Mouse (Mus musculus): ENCODE data around the gene Ino80d. TPM values are rescaled to one million over a fixed set of nuclear protein-coding genes. Genes with fewer than 3 reads are reported as not detected.

Ino80d gene
- polyA plus RNA-seq, 1 experiment from 2014 or later, result 10.4 TPM

- H3K27ac ChIP-seq (ENCODE audit: poor library complexity, severe bottlenecking), result peak overlapping the region; percentile 52
- H3K36me3 ChIP-seq, result peaks cover 16% of the 10 kb centered on the region
- no peaks in the 10 kb centered on the region for H3K9me3 ChIP-seq (replicated peaks)
- H3K4me1 ChIP-seq (replicated peaks), result peaks cover 41% of the 10 kb centered on the region
- 0 out of 2 replicates have a peak, but pooled peaks have one; percentile 51 for ATAC-seq (ENCODE audit: insufficient number of reproducible peaks, low FRiP score)
- peak overlapping the region; percentile 24 for H3K4me2 ChIP-seq
- H3K27me3 ChIP-seq (replicated peaks), result no peaks in the 10 kb centered on the region
- WGBS, result 41% methylated on average over 6 of the region's 6 CpGs
- H3K4me3 ChIP-seq, result no peak overlapping the region
- 0 out of 2 replicates have a peak overlapping the region, but pooled peaks have one; percentile 16 for H3K9ac ChIP-seq
These were observed 6.7 kb downstream of the Ino80d start for GRCm38 (mm10) chr1:63107614-63108327.

DNA sequence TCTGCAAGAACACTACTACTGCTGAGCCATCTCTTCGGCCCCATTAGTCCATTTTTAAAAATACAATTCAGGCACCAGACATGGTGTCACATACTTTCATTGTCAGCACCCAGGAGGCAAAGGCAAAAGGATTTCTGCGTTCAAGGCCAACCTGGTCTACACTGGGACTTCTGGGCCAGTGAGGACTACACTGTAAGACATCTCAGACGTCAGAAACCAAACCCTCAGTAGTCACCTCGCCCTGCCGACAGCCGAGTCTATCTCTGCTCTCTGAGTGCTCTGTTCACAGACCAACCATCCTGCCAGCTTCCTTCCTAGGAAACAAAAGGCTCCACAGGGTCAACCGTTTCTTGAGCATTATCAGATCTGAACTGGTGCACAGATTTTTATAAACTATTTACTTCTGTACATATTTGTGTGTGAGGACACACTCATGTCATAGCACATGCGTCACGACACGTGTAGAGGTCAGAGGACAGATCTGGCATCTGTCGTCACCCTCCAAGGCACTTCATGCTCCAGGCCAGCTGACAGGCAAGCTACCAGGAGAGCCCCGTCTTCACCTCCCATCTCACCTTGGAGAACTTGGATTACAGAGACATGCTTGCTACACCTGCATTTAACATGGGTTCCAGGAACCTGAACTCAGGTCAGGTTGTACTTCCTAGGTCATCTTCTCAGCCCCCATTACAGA, 11.6 kb downstream of the Ino80d start:
- no peak overlapping the region for H3K4me2 ChIP-seq
- H3K36me3 ChIP-seq, result peaks cover 56% of the 10 kb centered on the region
- no peaks in the 10 kb centered on the region for H3K27me3 ChIP-seq (replicated peaks)
- WGBS, result 55% methylated on average over 12 of the region's 12 CpGs
- ATAC-seq (ENCODE audit: insufficient number of reproducible peaks, low FRiP score), result 0 out of 2 replicates have a peak, but pooled peaks have one; percentile 41
- peak overlapping the region; percentile 20; the same call in 1 of the 2 replicates for H3K27ac ChIP-seq (ENCODE audit: poor library complexity, severe bottlenecking)
- no peak overlapping the region for H3K9ac ChIP-seq
- H3K9me3 ChIP-seq (replicated peaks), result no peaks in the 10 kb centered on the region
- no peak overlapping the region for H3K4me3 ChIP-seq
- peaks cover 21% of the 10 kb centered on the region for H3K4me1 ChIP-seq (replicated peaks)

DNA sequence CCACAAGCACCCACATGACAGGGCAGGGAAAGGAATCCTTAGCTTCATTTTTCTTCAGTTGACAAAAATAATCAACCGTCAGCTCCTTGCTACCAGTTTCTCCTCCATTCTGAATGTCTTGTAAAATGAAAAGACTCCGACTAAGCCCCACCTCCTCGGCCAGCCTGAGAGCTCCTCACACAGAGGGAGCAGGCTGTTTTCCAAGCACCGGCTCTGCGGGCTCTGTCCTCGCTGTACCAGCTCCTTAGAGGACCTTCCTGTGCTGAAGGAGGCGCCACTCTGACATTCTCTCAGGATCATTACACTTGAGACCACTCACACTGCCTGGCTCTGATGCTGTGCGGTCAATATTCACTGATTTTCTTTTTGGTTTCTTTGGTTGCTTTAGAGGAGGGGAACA, 14.3 kb downstream of the Ino80d start:
- H3K9me3 ChIP-seq (replicated peaks), result no peaks in the 10 kb centered on the region
- no peak overlapping the region for H3K27ac ChIP-seq (ENCODE audit: poor library complexity, severe bottlenecking)
- no peak overlapping the region for H3K4me2 ChIP-seq
- peaks cover 13% of the 10 kb centered on the region; the same call in 1 of the 2 replicates for H3K4me1 ChIP-seq (replicated peaks)
- H3K9ac ChIP-seq, result no peak overlapping the region
- H3K27me3 ChIP-seq (replicated peaks), result no peaks in the 10 kb centered on the region
- H3K36me3 ChIP-seq, result peaks cover 73% of the 10 kb centered on the region
- WGBS, result 91% methylated on average over 8 of the region's 8 CpGs
- ATAC-seq (ENCODE audit: insufficient number of reproducible peaks, low FRiP score), result no peak
- no peak overlapping the region for H3K4me3 ChIP-seq

GRCm38 (mm10) chr1:63098831-63099230, 15.6 kb downstream of the Ino80d start:
- Histone ChIP-seq H3K27ac (ENCODE audit: poor library complexity, severe bottlenecking) (no peak overlapping the region), H3K36me3 (peaks cover 73% of the 10 kb centered on the region), H3K4me1 (replicated peaks) (peaks cover 13% of the 10 kb centered on the region; the same call in 1 of the 2 replicates), H3K27me3 (replicated peaks) (no peaks in the 10 kb centered on the region), H3K4me2 (no peak overlapping the region), H3K4me3 (no peak overlapping the region), H3K9me3 (replicated peaks) (no peaks in the 10 kb centered on the region), H3K9ac (no peak overlapping the region)
- no peak for ATAC-seq (ENCODE audit: insufficient number of reproducible peaks, low FRiP score)
- 74% methylated on average over 4 of the region's 4 CpGs for WGBS

- WGBS, result 81% methylated on average over 5 of the region's 5 CpGs
These were observed 18.4 kb downstream of the Ino80d start for GRCm38 (mm10) chr1:63096071-63096470.

DNA sequence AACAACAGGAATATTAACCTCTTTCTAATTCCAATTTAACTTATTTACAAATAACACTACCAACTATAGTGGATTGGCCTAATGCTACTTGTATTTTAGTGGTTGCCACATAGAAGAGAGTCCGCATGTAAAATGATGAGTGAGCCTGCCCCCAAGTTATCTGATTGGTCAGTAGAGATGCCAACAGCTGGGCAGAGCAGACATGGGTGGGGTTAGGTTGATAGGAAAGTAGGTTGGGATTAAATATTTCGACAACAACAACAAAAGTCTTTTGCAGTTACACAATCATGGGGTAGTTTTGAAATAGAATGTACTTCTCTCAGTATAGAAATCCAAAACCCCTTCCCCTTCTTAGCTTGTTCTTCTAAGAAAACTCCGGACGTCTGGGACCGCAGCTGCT, 24.7 kb downstream of the Ino80d start:
- Histone ChIP-seq H3K4me3 (no peak overlapping the region), H3K4me1 (replicated peaks) (no peaks in the 10 kb centered on the region), H3K27me3 (replicated peaks) (no peaks in the 10 kb centered on the region), H3K9me3 (replicated peaks) (no peaks in the 10 kb centered on the region), H3K36me3 (peaks cover 79% of the 10 kb centered on the region), H3K27ac (ENCODE audit: poor library complexity, severe bottlenecking) (no peak overlapping the region), H3K4me2 (no peak overlapping the region), H3K9ac (no peak overlapping the region)
- 89% methylated on average over 5 of the region's 5 CpGs for WGBS
- ATAC-seq (ENCODE audit: insufficient number of reproducible peaks, low FRiP score), result no peak

More at GRCm38 (mm10) chr1:63096071-63096470, 18.4 kb downstream of the Ino80d start:
- H3K4me1 ChIP-seq (replicated peaks), result no peaks in the 10 kb centered on the region
- no peak overlapping the region for H3K9ac ChIP-seq
- H3K27ac ChIP-seq (ENCODE audit: poor library complexity, severe bottlenecking), result no peak overlapping the region
- no peak overlapping the region for H3K4me3 ChIP-seq
- H3K4me2 ChIP-seq, result no peak overlapping the region
- peaks cover 78% of the 10 kb centered on the region for H3K36me3 ChIP-seq
- H3K9me3 ChIP-seq (replicated peaks), result no peaks in the 10 kb centered on the region
- ATAC-seq (ENCODE audit: insufficient number of reproducible peaks, low FRiP score), result no peak
- no peaks in the 10 kb centered on the region for H3K27me3 ChIP-seq (replicated peaks)

DNA sequence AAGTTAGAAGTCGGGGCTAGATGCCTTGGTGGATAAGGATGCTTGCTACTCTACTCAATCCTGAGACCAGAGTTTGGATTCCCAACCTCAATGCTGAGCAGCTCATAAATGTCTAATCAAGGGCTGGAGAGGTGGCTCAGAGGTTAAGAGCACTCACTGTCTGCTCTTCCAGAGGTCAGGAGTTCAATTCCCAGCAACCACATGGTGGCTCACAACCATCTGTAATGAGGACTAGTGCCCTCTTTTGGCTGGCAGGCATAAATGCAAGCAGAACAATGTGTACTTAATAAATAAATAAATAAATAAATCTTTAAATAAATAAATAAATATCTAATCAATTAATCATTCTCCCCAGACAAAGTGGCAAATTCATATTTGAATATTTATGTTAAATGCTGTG, 25.9 kb downstream of the Ino80d start:
- ATAC-seq (ENCODE audit: insufficient number of reproducible peaks, low FRiP score), result no peak
- Histone ChIP-seq H3K27me3 (replicated peaks) (no peaks in the 10 kb centered on the region), H3K4me2 (no peak overlapping the region), H3K4me3 (no peak overlapping the region), H3K9ac (no peak overlapping the region), H3K36me3 (peaks cover 82% of the 10 kb centered on the region), H3K4me1 (replicated peaks) (no peaks in the 10 kb centered on the region), H3K9me3 (replicated peaks) (no peaks in the 10 kb centered on the region), H3K27ac (ENCODE audit: poor library complexity, severe bottlenecking) (no peak overlapping the region)
- WGBS, result 94% methylated on average over 1 of the region's 1 CpGs

GRCm38 (mm10) chr1:63080277-63080676, 34.2 kb downstream of the Ino80d start:
- 61% methylated on average over 5 of the region's 5 CpGs for WGBS
- Histone ChIP-seq H3K4me3 (no peak overlapping the region), H3K27me3 (replicated peaks) (no peaks in the 10 kb centered on the region), H3K4me1 (replicated peaks) (0 out of 2 replicates have a peak, but pooled peaks cover 7% of the 10 kb centered on the region), H3K4me2 (no peak overlapping the region), H3K27ac (ENCODE audit: poor library complexity, severe bottlenecking) (no peak overlapping the region), H3K9ac (no peak overlapping the region), H3K9me3 (replicated peaks) (no peaks in the 10 kb centered on the region), H3K36me3 (peaks cover 66% of the 10 kb centered on the region)
- ATAC-seq (ENCODE audit: insufficient number of reproducible peaks, low FRiP score), result no peak

DNA sequence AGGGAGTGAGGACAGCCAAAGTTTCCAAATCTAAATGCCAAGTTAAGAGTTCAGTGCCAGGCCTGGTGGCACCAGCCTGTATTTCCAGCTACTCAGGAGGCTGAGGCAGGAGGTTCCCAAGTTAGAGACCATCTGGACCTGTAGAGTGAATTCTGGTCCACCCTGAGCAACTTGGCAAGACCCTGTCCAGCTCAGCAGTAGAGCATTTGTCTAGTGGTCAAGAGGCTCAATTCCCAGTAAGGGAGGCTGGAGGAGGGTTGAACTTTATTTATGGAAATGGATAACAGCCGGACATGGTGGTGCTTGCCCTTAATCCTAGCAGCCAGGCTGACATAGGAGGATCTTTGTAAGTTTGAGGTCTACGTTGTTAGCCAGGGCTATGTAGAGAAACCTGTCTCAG, 38.1 kb downstream of the Ino80d start:
- 0 out of 2 replicates have a peak, but pooled peaks cover 5% of the 10 kb centered on the region for H3K4me1 ChIP-seq (replicated peaks)
- H3K36me3 ChIP-seq, result peaks cover 81% of the 10 kb centered on the region
- ATAC-seq (ENCODE audit: insufficient number of reproducible peaks, low FRiP score), result no peak
- H3K9ac ChIP-seq, result no peak overlapping the region
- H3K9me3 ChIP-seq (replicated peaks), result no peaks in the 10 kb centered on the region
- H3K4me3 ChIP-seq, result no peak overlapping the region
- no peaks in the 10 kb centered on the region for H3K27me3 ChIP-seq (replicated peaks)
- 79% methylated on average over 2 of the region's 2 CpGs for WGBS
- H3K4me2 ChIP-seq, result no peak overlapping the region
- no peak overlapping the region for H3K27ac ChIP-seq (ENCODE audit: poor library complexity, severe bottlenecking)

GRCm38 (mm10) chr1:63071379-63071778, 43.1 kb downstream of the Ino80d start:
- Histone ChIP-seq H3K4me1 (replicated peaks) (no peaks in the 10 kb centered on the region), H3K9me3 (replicated peaks) (0 out of 2 replicates have a peak, but pooled peaks cover 3% of the 10 kb centered on the region), H3K27ac (ENCODE audit: poor library complexity, severe bottlenecking) (no peak overlapping the region), H3K27me3 (replicated peaks) (no peaks in the 10 kb centered on the region), H3K4me2 (no peak overlapping the region), H3K4me3 (no peak overlapping the region), H3K36me3 (peaks cover 87% of the 10 kb centered on the region), H3K9ac (no peak overlapping the region)
- no peak for ATAC-seq (ENCODE audit: insufficient number of reproducible peaks, low FRiP score)
- WGBS, result 85% methylated on average over 1 of the region's 1 CpGs

DNA sequence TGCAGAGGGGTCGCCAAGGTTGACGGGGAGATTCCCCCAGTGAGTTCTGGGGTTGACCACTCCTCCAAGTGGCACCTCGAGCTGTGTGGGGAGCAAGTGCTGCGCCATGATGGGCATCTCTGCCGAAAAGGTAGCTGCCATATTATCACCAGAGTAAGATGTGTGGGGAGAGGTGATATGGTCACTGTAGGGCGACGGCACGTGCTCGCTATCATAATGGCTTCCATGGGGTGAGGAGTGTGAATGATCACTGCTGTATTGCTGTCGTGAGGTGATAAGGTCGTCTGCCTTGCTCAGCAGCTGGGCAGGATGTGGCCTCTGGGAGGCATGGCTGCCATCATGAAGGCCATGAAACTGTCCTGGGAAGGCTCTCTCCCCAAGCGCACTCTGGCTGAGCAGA, 56.1 kb downstream of the Ino80d start:
- Histone ChIP-seq H3K27ac (ENCODE audit: poor library complexity, severe bottlenecking) (no peak overlapping the region), H3K9ac (no peak overlapping the region), H3K4me2 (no peak overlapping the region), H3K27me3 (replicated peaks) (no peaks in the 10 kb centered on the region), H3K4me1 (replicated peaks) (peaks cover 11% of the 10 kb centered on the region), H3K36me3 (peaks cover 60% of the 10 kb centered on the region), H3K4me3 (no peak overlapping the region), H3K9me3 (replicated peaks) (no peaks in the 10 kb centered on the region)
- whole genome bisulfite sequencing, result 64% methylated on average over 12 of the region's 12 CpGs
- no peak; the same call in 1 of the 2 replicates for ATAC-seq (ENCODE audit: insufficient number of reproducible peaks, low FRiP score)

All from heart, embryonic 12.5 days (tissue).